Mouse (Mus musculus) cerebellum, adult 2 months (tissue): ENCODE data around the gene Rbfox1. TPM values are rescaled to one million over a fixed set of nuclear protein-coding genes. Genes with fewer than 3 reads are reported as not detected.
A peak's percentile ranks its signal among the peaks of the same experiment; 100 is the strongest.

ENCODE experiments used
- DNase-seq, 2 experiments: peaks; one replicate each; pipeline ENCODE4 v3.0.0; 2021
- H3K27ac ChIP-seq: fragments of 200-500 bp; 2 replicates; pipeline ENCODE4 v1.5.1; 2012; ENCODE audit warnings: low read length, control low read depth, inconsistent platforms; ENCODE audit not compliant: insufficient read depth
- H3K27me3 ChIP-seq: fragments of 200-500 bp; 2 replicates; pipeline ENCODE4 v1.6.1; 2012; ENCODE audit warnings: inconsistent platforms, mild to moderate bottlenecking, low read length, moderate library complexity; ENCODE audit not compliant: control insufficient read depth, insufficient read depth
- H3K4me1 ChIP-seq: fragments of 200-500 bp; 2 replicates; pipeline ENCODE4 v1.6.1; 2011; ENCODE audit warnings: low read length; ENCODE audit not compliant: control insufficient read depth, insufficient read depth
- H3K4me3 ChIP-seq: fragments of 200-500 bp; replicated peaks from 2 replicates; pipeline ENCODE3; 2011; ENCODE audit warnings: mild to moderate bottlenecking, low read depth, low read length, control low read depth; ENCODE audit not compliant: insufficient read depth
- CTCF ChIP-seq: fragments of 200-500 bp; IDR thresholded peaks from 2 replicates; pipeline ENCODE4 v1.5.1; 2011; ENCODE audit warnings: low read depth, mild to moderate bottlenecking, control low read depth, low read length, moderate library complexity, borderline replicate concordance; ENCODE audit not compliant: insufficient read depth
- POLR2A ChIP-seq: fragments of 200-500 bp; IDR thresholded peaks from 2 replicates; pipeline ENCODE4 v1.6.1; 2011; ENCODE audit warnings: low read length, control low read depth, borderline replicate concordance; ENCODE audit not compliant: insufficient read depth
- WGBS: fragments of 180-500 bp; shearing (Covaris S2); methylation state at CpG from one replicate; pipeline ENCODE4 v1.1.7; 2018; 5-methylcytosine and 5-hydroxymethylcytosine counted together
- polyA plus RNA-seq: library from polyadenylated mRNA; depleted of rRNA; stranded (reverse); fragments of >200 nt; gene quantifications from 2 replicates; pipeline ENCODE4 v1.2.3, GENCODE M21; 2012

The Rbfox1 gene
- polyA plus RNA-seq, 1 experiment, result 132 TPM

- H3K4me1 ChIP-seq, result no peaks in the 10 kb centered on the region; the same call in 1 of the 2 replicates
- 34% methylated on average over 5 of the region's 5 CpGs for WGBS
- DNase-seq, result no peak
Observed at GRCm38 (mm10) chr16:6919681-6920080, 1034.5 kb downstream of the Rbfox1 start.

GRCm38 (mm10) chr16:6927661-6928060, 1042.5 kb downstream of the Rbfox1 start:
- Histone ChIP-seq H3K4me1 (peaks cover 14% of the 10 kb centered on the region), H3K27ac (no peak overlapping the region), H3K27me3 (no peaks in the 10 kb centered on the region), H3K4me3 (no peak overlapping the region)
- WGBS, result 26% methylated on average over 2 of the region's 2 CpGs
- TF ChIP-seq POLR2A, result no peak
- 0 out of 2 replicates have a peak, but pooled peaks have one; percentile 3 for TF ChIP-seq CTCF
- peak; percentile 25 to 60 for DNase-seq

More at GRCm38 (mm10) chr16:6919681-6920080, 1034.5 kb downstream of the Rbfox1 start:
- Histone ChIP-seq H3K27ac (no peak overlapping the region), H3K27me3 (no peaks in the 10 kb centered on the region), H3K4me3 (no peak overlapping the region)
- TF ChIP-seq CTCF (no peak), POLR2A (no peak)

GRCm38 (mm10) chr16:6930795-6931194, 1045.6 kb downstream of the Rbfox1 start:
- no peak overlapping the region for H3K27ac ChIP-seq
- no peak for TF ChIP-seq POLR2A
- TF ChIP-seq CTCF, result no peak
- no peak for DNase-seq
- H3K4me3 ChIP-seq, result no peak overlapping the region
- 77% methylated on average over 3 of the region's 3 CpGs for WGBS
- H3K4me1 ChIP-seq, result peaks cover 14% of the 10 kb centered on the region
- no peaks in the 10 kb centered on the region for H3K27me3 ChIP-seq

GRCm38 (mm10) chr16:6946151-6946550, 1061.0 kb downstream of the Rbfox1 start:
- Histone ChIP-seq H3K4me1 (peaks cover 13% of the 10 kb centered on the region), H3K27me3 (no peaks in the 10 kb centered on the region), H3K27ac (no peak overlapping the region), H3K4me3 (no peak overlapping the region)
- 69% methylated on average over 6 of the region's 6 CpGs for WGBS
- TF ChIP-seq POLR2A (no peak), CTCF (no peak)
- no peak for DNase-seq

- WGBS, result 13% methylated on average over 2 of the region's 2 CpGs
- DNase-seq, result peak in 1 of 2 experiments; percentile 58
- Histone ChIP-seq H3K27me3 (no peaks in the 10 kb centered on the region), H3K4me1 (peaks cover 10% of the 10 kb centered on the region), H3K27ac (no peak overlapping the region), H3K4me3 (no peak overlapping the region)
- no peak for TF ChIP-seq POLR2A
- no peak for TF ChIP-seq CTCF
Observed at GRCm38 (mm10) chr16:6949666-6950065, 1064.5 kb downstream of the Rbfox1 start.

- Histone ChIP-seq H3K27ac (no peak overlapping the region), H3K4me1 (peaks cover 6% of the 10 kb centered on the region), H3K27me3 (no peaks in the 10 kb centered on the region), H3K4me3 (no peak overlapping the region)
- no peak for TF ChIP-seq POLR2A
- no peak for TF ChIP-seq CTCF
- no peak for DNase-seq
- 89% methylated on average over 6 of the region's 6 CpGs for WGBS
Observed at GRCm38 (mm10) chr16:6955102-6955675, 1070.0 kb downstream of the Rbfox1 start.

GRCm38 (mm10) chr16:6961931-6962379, 1076.8 kb downstream of the Rbfox1 start:
- WGBS, result 49% methylated on average over 2 of the region's 2 CpGs
- H3K27me3 ChIP-seq, result no peaks in the 10 kb centered on the region
- H3K4me1 ChIP-seq, result peaks cover 12% of the 10 kb centered on the region; the same call in 1 of the 2 replicates
- TF ChIP-seq CTCF (no peak), POLR2A (no peak)
- DNase-seq, result no peak
- H3K27ac ChIP-seq, result no peak overlapping the region
- H3K4me3 ChIP-seq, result no peak overlapping the region

GRCm38 (mm10) chr16:6962508-6962907, 1077.4 kb downstream of the Rbfox1 start:
- peak in 1 of 2 experiments; percentile 52 for DNase-seq
- no peak for TF ChIP-seq POLR2A
- no peak for TF ChIP-seq CTCF
- WGBS, result 45% methylated on average over 5 of the region's 5 CpGs

GRCm38 (mm10) chr16:6963533-6963932, 1078.4 kb downstream of the Rbfox1 start:
- Histone ChIP-seq H3K4me1 (peaks cover 12% of the 10 kb centered on the region; the same call in 1 of the 2 replicates), H3K27ac (no peak overlapping the region), H3K27me3 (no peaks in the 10 kb centered on the region), H3K4me3 (no peak overlapping the region)
- peak; percentile 61 to 85 for DNase-seq
- no peak for TF ChIP-seq POLR2A
- TF ChIP-seq CTCF, result no peak
- 39% methylated on average over 4 of the region's 4 CpGs for WGBS

More at GRCm38 (mm10) chr16:6962508-6962907, 1077.4 kb downstream of the Rbfox1 start:
- H3K27ac ChIP-seq, result no peak overlapping the region
- H3K27me3 ChIP-seq, result no peaks in the 10 kb centered on the region
- H3K4me3 ChIP-seq, result no peak overlapping the region
- H3K4me1 ChIP-seq, result peaks cover 12% of the 10 kb centered on the region; the same call in 1 of the 2 replicates
